Mouse (Mus musculus): Measurements from ENCODE around the gene Flrt2. TPM values are rescaled to one million over a fixed set of nuclear protein-coding genes. Genes with fewer than 3 reads are reported as not detected.

The Flrt2 gene
- polyA plus RNA-seq, 1 experiment from 2014 or later, result 36.3 TPM

DNA sequence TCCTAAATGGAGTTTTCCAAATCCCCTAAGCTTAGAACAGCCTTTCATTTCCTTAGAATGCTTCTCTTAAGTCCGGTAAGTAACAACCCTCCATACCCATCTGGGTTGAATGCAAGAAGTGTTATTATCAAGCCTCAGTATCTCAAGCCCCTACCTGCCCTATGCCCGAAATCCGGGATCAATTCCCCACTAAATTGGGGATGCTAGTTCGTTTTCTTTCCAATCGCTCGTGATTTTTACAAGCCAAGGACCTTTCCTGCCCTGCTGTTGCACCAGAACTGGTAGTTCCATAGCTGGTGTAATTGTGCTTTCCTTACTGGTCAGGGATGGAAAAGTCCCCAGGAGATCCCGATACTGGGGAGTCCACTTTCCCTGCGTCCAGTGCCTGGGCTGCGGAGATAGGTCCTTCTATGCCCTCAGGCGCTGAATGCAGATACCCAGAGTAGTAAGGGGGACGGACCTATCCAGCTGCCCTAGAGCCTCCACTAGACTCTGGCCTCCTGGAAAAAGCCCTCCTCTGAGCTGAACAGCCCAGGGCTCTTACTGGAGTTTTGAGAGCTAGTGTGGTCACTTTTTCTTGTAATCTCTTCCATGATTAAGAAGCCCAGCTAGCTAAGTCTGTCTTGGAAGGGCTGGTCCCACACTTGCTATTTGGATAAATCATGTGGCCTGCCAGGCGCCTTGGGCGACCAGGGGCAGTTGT is 1.1 kb downstream of the Flrt2 start:
- no peak for ATAC-seq
- Histone ChIP-seq H3K4me2 (ENCODE audit: low read length) (peak overlapping the region; percentile 64), H3K4me1 (replicated peaks; ENCODE audit: control insufficient read depth, insufficient read depth, low read length) (peaks cover 18% of the 10 kb centered on the region), H3K9ac (replicated peaks; ENCODE audit: low read depth, low read length) (peak overlapping the region; percentile 79), H3K9me3 (ENCODE audit: control insufficient read depth, low read length) (no peaks in the 10 kb centered on the region), H3K4me3 (replicated peaks; ENCODE audit: low read length) (peak overlapping the region; percentile 67), H3K27me3 (replicated peaks; ENCODE audit: control insufficient read depth, insufficient read depth, low read length) (no peaks in the 10 kb centered on the region), H3K36me3 (ENCODE audit: control insufficient read depth, insufficient read depth) (no peaks in the 10 kb centered on the region), H3K27ac (ENCODE audit: low read length) (peak overlapping the region; percentile 93)
- WGBS, result 4% methylated on average over 13 of the region's 13 CpGs

DNA sequence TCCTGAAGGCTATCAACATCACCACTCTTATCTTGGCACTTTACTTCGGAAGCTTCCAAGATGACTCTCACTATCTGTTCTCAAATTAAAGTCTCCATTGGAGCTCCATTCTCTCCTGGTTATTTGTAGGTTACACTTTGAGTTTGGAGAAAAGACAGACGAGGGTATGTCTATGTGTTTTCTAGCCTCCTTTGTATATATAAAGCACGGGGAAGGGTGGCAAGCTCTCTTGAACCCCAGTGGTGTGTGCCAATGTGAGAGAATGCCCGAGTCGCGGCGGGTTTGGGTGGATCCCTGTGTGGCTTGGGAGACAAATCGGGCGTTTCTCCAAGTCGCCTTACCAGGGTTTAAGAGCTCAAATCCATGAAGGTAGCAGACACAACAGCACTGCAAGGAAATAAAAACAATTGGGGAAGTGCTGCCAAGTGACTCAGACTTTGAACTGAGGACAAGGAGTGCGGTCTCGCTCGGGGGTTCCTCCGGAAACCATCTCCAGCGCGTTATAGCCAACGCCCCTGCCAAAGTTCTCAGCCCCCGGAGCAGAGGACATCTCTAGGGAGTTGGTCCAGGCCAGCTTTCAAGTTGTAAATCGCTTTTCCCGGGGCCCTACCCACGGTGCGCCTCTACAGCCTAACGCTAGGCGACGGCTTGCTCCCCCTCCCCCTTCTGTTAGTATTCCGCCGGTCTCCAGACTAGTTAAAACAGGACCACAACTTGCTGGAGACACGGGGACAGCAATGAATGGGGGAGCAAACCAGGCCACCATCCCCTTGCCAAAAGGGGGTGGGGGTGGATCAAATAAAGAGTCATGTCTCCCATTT is 1.8 kb downstream of the Flrt2 start:
- Histone ChIP-seq H3K27me3 (replicated peaks; ENCODE audit: control insufficient read depth, insufficient read depth, low read length) (no peaks in the 10 kb centered on the region), H3K36me3 (ENCODE audit: control insufficient read depth, insufficient read depth) (no peaks in the 10 kb centered on the region), H3K9ac (replicated peaks; ENCODE audit: low read depth, low read length) (peak overlapping the region; percentile 79), H3K4me1 (replicated peaks; ENCODE audit: control insufficient read depth, insufficient read depth, low read length) (peaks cover 19% of the 10 kb centered on the region), H3K4me2 (ENCODE audit: low read length) (peak overlapping the region; percentile 64), H3K4me3 (replicated peaks; ENCODE audit: low read length) (peak overlapping the region; percentile 67), H3K9me3 (ENCODE audit: control insufficient read depth, low read length) (no peaks in the 10 kb centered on the region), H3K27ac (ENCODE audit: low read length) (peak overlapping the region; percentile 93)
- WGBS, result 1% methylated on average over 28 of the region's 28 CpGs
- no peak for ATAC-seq

GRCm38 (mm10) chr12:95694507-95694906 is 2.5 kb downstream of the Flrt2 start:
- Histone ChIP-seq H3K27ac (ENCODE audit: low read length) (peak overlapping the region; percentile 93), H3K4me2 (ENCODE audit: low read length) (peak overlapping the region; percentile 64), H3K27me3 (replicated peaks; ENCODE audit: control insufficient read depth, insufficient read depth, low read length) (no peaks in the 10 kb centered on the region), H3K4me3 (replicated peaks; ENCODE audit: low read length) (peak overlapping the region; percentile 67), H3K36me3 (ENCODE audit: control insufficient read depth, insufficient read depth) (no peaks in the 10 kb centered on the region), H3K9ac (replicated peaks; ENCODE audit: low read depth, low read length) (peak overlapping the region; percentile 79), H3K9me3 (ENCODE audit: control insufficient read depth, low read length) (no peaks in the 10 kb centered on the region), H3K4me1 (replicated peaks; ENCODE audit: control insufficient read depth, insufficient read depth, low read length) (peaks cover 19% of the 10 kb centered on the region)
- 1% methylated on average over 8 of the region's 8 CpGs for WGBS
- no peak for ATAC-seq

GRCm38 (mm10) chr12:95694991-95695833 is 3.2 kb downstream of the Flrt2 start:
- Histone ChIP-seq H3K4me3 (replicated peaks; ENCODE audit: low read length) (peak overlapping the region; percentile 67), H3K9ac (replicated peaks; ENCODE audit: low read depth, low read length) (peak overlapping the region; percentile 79), H3K27ac (ENCODE audit: low read length) (peak overlapping the region; percentile 93), H3K27me3 (replicated peaks; ENCODE audit: control insufficient read depth, insufficient read depth, low read length) (no peaks in the 10 kb centered on the region), H3K36me3 (ENCODE audit: control insufficient read depth, insufficient read depth) (no peaks in the 10 kb centered on the region), H3K9me3 (ENCODE audit: control insufficient read depth, low read length) (no peaks in the 10 kb centered on the region), H3K4me1 (replicated peaks; ENCODE audit: control insufficient read depth, insufficient read depth, low read length) (peaks cover 19% of the 10 kb centered on the region), H3K4me2 (ENCODE audit: low read length) (peak overlapping the region; percentile 64)
- ATAC-seq, result peak; percentile 90
- WGBS, result under 1% methylated on average over 59 of the region's 68 CpGs

GRCm38 (mm10) chr12:95695834-95696521 is 4.0 kb downstream of the Flrt2 start:
- H3K4me3 ChIP-seq (replicated peaks; ENCODE audit: low read length), result peak overlapping the region; percentile 67
- H3K27me3 ChIP-seq (replicated peaks; ENCODE audit: control insufficient read depth, insufficient read depth, low read length), result no peaks in the 10 kb centered on the region
- WGBS, result 0% methylated on average over 27 of the region's 28 CpGs
- peak overlapping the region; percentile 79 for H3K9ac ChIP-seq (replicated peaks; ENCODE audit: low read depth, low read length)
- no peaks in the 10 kb centered on the region for H3K36me3 ChIP-seq (ENCODE audit: control insufficient read depth, insufficient read depth)
- no peaks in the 10 kb centered on the region for H3K9me3 ChIP-seq (ENCODE audit: control insufficient read depth, low read length)
- peaks cover 16% of the 10 kb centered on the region for H3K4me1 ChIP-seq (replicated peaks; ENCODE audit: control insufficient read depth, insufficient read depth, low read length)
- peak overlapping the region; percentile 64 for H3K4me2 ChIP-seq (ENCODE audit: low read length)
- H3K27ac ChIP-seq (ENCODE audit: low read length), result peak overlapping the region; percentile 93
- ATAC-seq, result peak; percentile 5; the same call in 1 of the 2 replicates

- Histone ChIP-seq H3K4me3 (replicated peaks; ENCODE audit: low read length) (peak overlapping the region; percentile 67), H3K4me1 (replicated peaks; ENCODE audit: control insufficient read depth, insufficient read depth, low read length) (peaks cover 13% of the 10 kb centered on the region), H3K9ac (replicated peaks; ENCODE audit: low read depth, low read length) (peak overlapping the region; percentile 79), H3K9me3 (ENCODE audit: control insufficient read depth, low read length) (no peaks in the 10 kb centered on the region), H3K27me3 (replicated peaks; ENCODE audit: control insufficient read depth, insufficient read depth, low read length) (no peaks in the 10 kb centered on the region), H3K4me2 (ENCODE audit: low read length) (peak overlapping the region; percentile 64), H3K36me3 (ENCODE audit: control insufficient read depth, insufficient read depth) (no peaks in the 10 kb centered on the region), H3K27ac (ENCODE audit: low read length) (peak overlapping the region; percentile 52)
- 5% methylated on average over 6 of the region's 6 CpGs for WGBS
- no peak for ATAC-seq
These were observed 4.5 kb downstream of the Flrt2 start for GRCm38 (mm10) chr12:95696522-95697025.

DNA sequence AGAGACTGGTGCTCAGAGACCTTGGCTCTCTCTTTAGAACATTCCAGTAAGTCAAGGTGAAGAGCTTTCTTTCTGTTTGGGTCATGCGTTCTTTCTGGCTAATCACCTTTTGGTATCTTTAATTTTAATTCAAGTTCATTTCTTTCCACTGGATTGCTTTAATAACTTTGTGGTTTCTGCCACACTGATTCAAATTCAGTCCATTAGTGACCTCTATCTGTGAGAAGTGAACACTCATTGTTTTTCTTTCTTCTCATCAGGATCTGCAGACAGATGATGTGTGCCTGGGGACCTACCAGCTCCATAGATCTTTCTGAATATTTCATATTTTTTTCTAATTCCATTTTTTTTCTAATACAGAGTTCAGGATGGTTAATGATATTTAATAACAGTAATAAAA is 6.5 kb downstream of the Flrt2 start:
- H3K9me3 ChIP-seq (ENCODE audit: control insufficient read depth, low read length), result no peaks in the 10 kb centered on the region
- peak overlapping the region; percentile 28 for H3K27ac ChIP-seq (ENCODE audit: low read length)
- WGBS, result 52% methylated on average over 1 of the region's 1 CpGs
- H3K27me3 ChIP-seq (replicated peaks; ENCODE audit: control insufficient read depth, insufficient read depth, low read length), result no peaks in the 10 kb centered on the region
- H3K9ac ChIP-seq (replicated peaks; ENCODE audit: low read depth, low read length), result peak overlapping the region; percentile 79
- peak overlapping the region; percentile 64 for H3K4me2 ChIP-seq (ENCODE audit: low read length)
- H3K36me3 ChIP-seq (ENCODE audit: control insufficient read depth, insufficient read depth), result no peaks in the 10 kb centered on the region
- H3K4me1 ChIP-seq (replicated peaks; ENCODE audit: control insufficient read depth, insufficient read depth, low read length), result peaks cover 12% of the 10 kb centered on the region
- H3K4me3 ChIP-seq (replicated peaks; ENCODE audit: low read length), result peak overlapping the region; percentile 67
- ATAC-seq, result no peak

DNA sequence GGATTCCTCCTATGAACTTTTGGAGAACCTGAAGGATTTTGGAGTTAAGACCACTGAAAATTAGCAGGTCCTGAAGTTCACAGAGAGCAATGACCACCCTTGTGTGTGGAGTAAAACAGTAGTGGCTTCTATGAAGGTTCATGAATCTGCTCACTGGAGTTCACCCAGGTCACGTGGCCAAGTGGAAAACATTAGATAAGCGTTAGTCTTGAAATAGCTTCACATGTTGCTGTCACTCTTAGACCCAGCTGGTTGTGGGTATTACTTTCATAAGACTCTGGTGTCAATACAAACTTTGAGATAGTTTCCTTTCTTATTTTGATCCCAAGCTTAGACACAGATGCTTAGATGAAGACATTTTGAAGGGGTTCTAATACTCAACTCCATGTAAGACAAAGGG is 8.7 kb downstream of the Flrt2 start:
- peaks cover 9% of the 10 kb centered on the region for H3K4me1 ChIP-seq (replicated peaks; ENCODE audit: control insufficient read depth, insufficient read depth, low read length)
- H3K27ac ChIP-seq (ENCODE audit: low read length), result no peak overlapping the region
- no peak overlapping the region for H3K9ac ChIP-seq (replicated peaks; ENCODE audit: low read depth, low read length)
- no peaks in the 10 kb centered on the region for H3K27me3 ChIP-seq (replicated peaks; ENCODE audit: control insufficient read depth, insufficient read depth, low read length)
- 83% methylated on average over 2 of the region's 2 CpGs for WGBS
- no peak for ATAC-seq
- H3K4me2 ChIP-seq (ENCODE audit: low read length), result peak overlapping the region; percentile 9; the same call in 1 of the 2 replicates
- H3K9me3 ChIP-seq (ENCODE audit: control insufficient read depth, low read length), result no peaks in the 10 kb centered on the region
- no peaks in the 10 kb centered on the region for H3K36me3 ChIP-seq (ENCODE audit: control insufficient read depth, insufficient read depth)
- no peak overlapping the region for H3K4me3 ChIP-seq (replicated peaks; ENCODE audit: low read length)
